Mouse (Mus musculus): ENCODE measurements around the gene Hsd17b12. TPM values are rescaled to one million over a fixed set of nuclear protein-coding genes. Genes with fewer than 3 reads are reported as not detected.

The Hsd17b12 gene
- polyA plus RNA-seq, 1 experiment = 9.7 TPM

DNA sequence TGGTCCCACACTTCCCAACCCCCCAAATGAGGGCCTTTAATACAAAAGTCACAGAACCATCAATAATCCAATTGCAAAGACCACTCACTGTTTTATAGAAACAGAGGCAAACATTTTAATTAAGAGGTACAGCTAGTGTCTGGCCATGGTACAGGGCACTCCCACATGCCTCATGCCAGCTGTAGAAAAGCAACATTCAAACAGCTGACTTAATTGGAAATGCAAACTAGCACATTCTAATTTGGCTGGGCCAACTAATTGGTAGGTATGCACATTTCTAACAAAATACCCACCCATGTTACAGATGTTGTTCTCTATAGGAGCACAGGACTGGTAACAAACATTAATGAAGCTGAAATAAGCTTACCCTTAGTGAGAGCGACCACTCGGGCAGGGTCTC lies 54.0 kb downstream of the Hsd17b12 start:
- TF ChIP-seq POLR2A (IDR thresholded peaks at IDR 0.05; ENCODE audit: low read depth, low read length) (no peak), CTCF (IDR thresholded peaks at IDR 0.05; ENCODE audit: extremely low read depth, insufficient read depth, insufficient read length, insufficient replicate concordance) (no peak)
- 97% methylated on average over 2 of the region's 2 CpGs for WGBS
- no peaks in the 10 kb centered on the region for H3K36me3 ChIP-seq (ENCODE audit: control insufficient read depth, insufficient read depth, low read length)

DNA sequence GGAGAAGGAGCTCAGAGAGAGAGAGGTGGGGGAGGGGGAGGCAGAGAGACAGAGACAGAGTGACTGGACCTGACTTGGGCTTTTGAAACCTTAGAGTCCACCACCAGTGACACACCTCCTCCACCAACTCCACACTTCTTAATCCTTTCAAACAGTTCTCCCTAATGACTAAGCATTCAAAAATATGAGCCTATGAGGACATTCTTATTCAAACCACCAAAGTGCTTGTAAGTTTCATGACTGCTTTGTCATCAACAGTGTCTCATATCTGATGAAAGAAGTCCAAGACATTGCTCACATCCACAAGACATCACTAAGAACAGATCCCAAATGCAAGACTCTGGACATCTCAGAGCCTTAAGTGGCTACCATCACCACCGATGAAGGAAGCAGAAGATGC lies 67.9 kb downstream of the Hsd17b12 start:
- H3K4me3 ChIP-seq (ENCODE audit: extremely low read depth, insufficient read depth, insufficient read length) = no peak overlapping the region
- no peak for DNase-seq (ENCODE audit: low read depth in 1 of 2, low spot score in 2 of 2)
- H3K27ac ChIP-seq (ENCODE audit: insufficient read depth, low read length) = no peak overlapping the region
- no peaks in the 10 kb centered on the region; the same call in 1 of the 2 replicates for H3K36me3 ChIP-seq (ENCODE audit: control insufficient read depth, insufficient read depth, low read length)
- no peaks in the 10 kb centered on the region for H3K27me3 ChIP-seq (ENCODE audit: control insufficient read depth, insufficient read depth, low read length)
- no peak for TF ChIP-seq POLR2A (IDR thresholded peaks at IDR 0.05; ENCODE audit: low read depth, low read length)
- TF ChIP-seq CTCF (IDR thresholded peaks at IDR 0.05; ENCODE audit: extremely low read depth, insufficient read depth, insufficient read length, insufficient replicate concordance) = no peak
- WGBS = 94% methylated on average over 1 of the region's 1 CpGs
- no peaks in the 10 kb centered on the region for H3K4me1 ChIP-seq (ENCODE audit: control insufficient read depth, insufficient read depth, insufficient read length)

More for the DNA sequence above, 54.0 kb downstream of the Hsd17b12 start:
- no peaks in the 10 kb centered on the region for H3K4me1 ChIP-seq (ENCODE audit: control insufficient read depth, insufficient read depth, insufficient read length)
- no peak for DNase-seq (ENCODE audit: low read depth in 1 of 2, low spot score in 2 of 2)
- no peak overlapping the region for H3K27ac ChIP-seq (ENCODE audit: insufficient read depth, low read length)
- H3K4me3 ChIP-seq (ENCODE audit: extremely low read depth, insufficient read depth, insufficient read length) = no peak overlapping the region
- no peaks in the 10 kb centered on the region for H3K27me3 ChIP-seq (ENCODE audit: control insufficient read depth, insufficient read depth, low read length)

DNA sequence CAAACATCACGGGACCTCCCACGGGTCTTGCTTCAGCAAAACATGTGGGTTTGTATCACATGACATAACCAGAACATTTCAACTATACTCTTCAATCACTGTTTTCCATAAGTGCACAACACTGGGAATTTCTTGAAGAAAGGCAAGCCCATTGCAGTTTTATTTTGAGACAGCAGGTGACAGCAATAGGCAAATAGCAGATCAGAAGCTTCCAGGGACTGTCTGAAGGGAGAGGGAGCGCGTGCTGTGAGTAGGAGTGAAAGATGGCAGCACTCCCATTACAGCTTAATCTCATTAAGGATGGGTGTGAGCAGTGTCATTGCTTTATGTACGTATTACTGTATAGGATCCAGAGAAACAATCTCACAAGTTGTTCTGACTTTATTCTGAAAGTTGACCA lies 88.3 kb downstream of the Hsd17b12 start:
- H3K36me3 ChIP-seq (ENCODE audit: control insufficient read depth, insufficient read depth, low read length) = peaks cover 2% of the 10 kb centered on the region; the same call in 1 of the 2 replicates
- WGBS = 91% methylated on average over 5 of the region's 5 CpGs
- TF ChIP-seq POLR2A (IDR thresholded peaks at IDR 0.05; ENCODE audit: low read depth, low read length) (no peak), CTCF (IDR thresholded peaks at IDR 0.05; ENCODE audit: extremely low read depth, insufficient read depth, insufficient read length, insufficient replicate concordance) (no peak)
- no peak overlapping the region for H3K4me3 ChIP-seq (ENCODE audit: extremely low read depth, insufficient read depth, insufficient read length)
- no peaks in the 10 kb centered on the region for H3K4me1 ChIP-seq (ENCODE audit: control insufficient read depth, insufficient read depth, insufficient read length)
- no peaks in the 10 kb centered on the region for H3K27me3 ChIP-seq (ENCODE audit: control insufficient read depth, insufficient read depth, low read length)
- H3K27ac ChIP-seq (ENCODE audit: insufficient read depth, low read length) = no peak overlapping the region
- DNase-seq (ENCODE audit: low read depth in 1 of 2, low spot score in 2 of 2) = no peak

DNA sequence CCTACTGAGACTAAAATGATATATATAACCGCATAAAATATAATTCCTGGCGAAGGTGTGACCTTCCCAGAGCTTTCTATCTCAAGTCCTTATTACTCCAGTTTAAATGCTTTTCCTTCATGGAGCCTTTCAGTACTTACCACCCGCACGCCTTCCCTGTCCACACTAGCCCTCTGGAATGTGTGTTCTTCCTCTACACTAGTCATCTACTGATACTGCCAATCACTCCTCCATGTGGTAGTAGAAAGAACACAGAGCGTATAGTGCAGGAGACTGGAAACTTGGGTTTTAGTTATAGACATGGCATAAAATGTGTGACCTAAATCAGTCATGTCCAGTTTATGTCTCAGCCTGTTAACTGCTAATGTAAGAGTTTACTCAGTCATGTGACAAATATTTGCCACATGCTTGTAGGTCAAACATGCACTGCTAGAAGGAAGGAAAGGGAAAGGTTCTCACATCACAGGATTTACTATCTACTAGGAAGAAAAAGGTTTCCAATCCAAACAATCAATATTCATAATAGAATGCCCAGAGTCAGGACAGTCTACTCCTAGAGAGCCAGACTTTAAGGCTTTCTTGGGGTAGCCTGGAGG lies 91.1 kb downstream of the Hsd17b12 start:
- Histone ChIP-seq H3K36me3 (ENCODE audit: control insufficient read depth, insufficient read depth, low read length) (peaks cover 2% of the 10 kb centered on the region; the same call in 1 of the 2 replicates), H3K27me3 (ENCODE audit: control insufficient read depth, insufficient read depth, low read length) (no peaks in the 10 kb centered on the region), H3K4me3 (ENCODE audit: extremely low read depth, insufficient read depth, insufficient read length) (no peak overlapping the region), H3K4me1 (ENCODE audit: control insufficient read depth, insufficient read depth, insufficient read length) (no peaks in the 10 kb centered on the region), H3K27ac (ENCODE audit: insufficient read depth, low read length) (no peak overlapping the region)
- TF ChIP-seq CTCF (IDR thresholded peaks at IDR 0.05; ENCODE audit: extremely low read depth, insufficient read depth, insufficient read length, insufficient replicate concordance) (no peak), POLR2A (IDR thresholded peaks at IDR 0.05; ENCODE audit: low read depth, low read length) (no peak)
- DNase-seq (ENCODE audit: low read depth in 1 of 2, low spot score in 2 of 2) = no peak
- 97% methylated on average over 5 of the region's 5 CpGs for WGBS

DNA sequence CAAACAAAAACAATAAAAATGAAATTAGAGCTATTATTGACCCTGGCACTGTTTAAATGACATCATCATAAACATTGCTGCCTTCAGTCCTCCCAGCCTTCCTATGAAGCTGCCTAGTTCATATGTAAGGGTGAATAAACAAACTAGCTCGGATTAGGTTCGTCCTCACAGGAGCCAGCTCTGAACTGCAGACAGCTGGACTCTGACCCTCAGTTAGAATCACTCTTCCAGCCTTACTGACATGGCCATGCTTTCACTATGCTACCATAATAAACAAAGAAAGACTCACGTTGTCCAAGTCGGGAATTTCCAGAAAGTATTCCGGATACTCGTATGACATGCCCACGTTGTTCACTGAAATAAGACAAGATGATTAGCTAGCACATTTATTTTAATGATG lies 91.6 kb downstream of the Hsd17b12 start:
- H3K27me3 ChIP-seq (ENCODE audit: control insufficient read depth, insufficient read depth, low read length) = no peaks in the 10 kb centered on the region
- no peak for TF ChIP-seq CTCF (IDR thresholded peaks at IDR 0.05; ENCODE audit: extremely low read depth, insufficient read depth, insufficient read length, insufficient replicate concordance)
- TF ChIP-seq POLR2A (IDR thresholded peaks at IDR 0.05; ENCODE audit: low read depth, low read length) = no peak
- no peak for DNase-seq (ENCODE audit: low read depth in 1 of 2, low spot score in 2 of 2)
- peaks cover 2% of the 10 kb centered on the region; the same call in 1 of the 2 replicates for H3K36me3 ChIP-seq (ENCODE audit: control insufficient read depth, insufficient read depth, low read length)
- H3K27ac ChIP-seq (ENCODE audit: insufficient read depth, low read length) = no peak overlapping the region
- H3K4me3 ChIP-seq (ENCODE audit: extremely low read depth, insufficient read depth, insufficient read length) = no peak overlapping the region
- 96% methylated on average over 7 of the region's 7 CpGs for WGBS
- H3K4me1 ChIP-seq (ENCODE audit: control insufficient read depth, insufficient read depth, insufficient read length) = no peaks in the 10 kb centered on the region

DNA sequence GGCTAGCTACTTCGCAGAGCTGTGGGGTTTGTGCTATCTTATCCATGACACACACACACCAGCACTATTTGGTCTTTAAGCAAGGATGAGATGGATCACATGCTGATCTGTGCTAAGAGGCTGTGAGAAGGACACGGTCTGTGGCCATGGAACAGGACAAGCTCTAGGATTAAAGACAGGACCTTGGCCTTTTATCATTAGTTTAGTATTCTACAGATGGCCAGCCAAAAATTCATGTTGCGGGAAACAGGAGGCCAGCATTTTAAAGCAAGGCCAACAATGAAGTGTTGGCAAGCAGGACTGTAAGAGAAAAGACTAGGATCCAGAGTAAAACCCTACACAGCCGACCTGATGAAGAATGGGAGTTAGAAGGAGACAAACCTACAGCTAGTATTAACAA lies 95.0 kb downstream of the Hsd17b12 start:
- Histone ChIP-seq H3K4me1 (ENCODE audit: control insufficient read depth, insufficient read depth, insufficient read length) (no peaks in the 10 kb centered on the region), H3K27me3 (ENCODE audit: control insufficient read depth, insufficient read depth, low read length) (no peaks in the 10 kb centered on the region), H3K27ac (ENCODE audit: insufficient read depth, low read length) (no peak overlapping the region), H3K4me3 (ENCODE audit: extremely low read depth, insufficient read depth, insufficient read length) (no peak overlapping the region), H3K36me3 (ENCODE audit: control insufficient read depth, insufficient read depth, low read length) (no peaks in the 10 kb centered on the region)
- WGBS = 92% methylated on average over 4 of the region's 4 CpGs
- no peak for TF ChIP-seq POLR2A (IDR thresholded peaks at IDR 0.05; ENCODE audit: low read depth, low read length)
- no peak for TF ChIP-seq CTCF (IDR thresholded peaks at IDR 0.05; ENCODE audit: extremely low read depth, insufficient read depth, insufficient read length, insufficient replicate concordance)
- no peak for DNase-seq (ENCODE audit: low read depth in 1 of 2, low spot score in 2 of 2)

DNA sequence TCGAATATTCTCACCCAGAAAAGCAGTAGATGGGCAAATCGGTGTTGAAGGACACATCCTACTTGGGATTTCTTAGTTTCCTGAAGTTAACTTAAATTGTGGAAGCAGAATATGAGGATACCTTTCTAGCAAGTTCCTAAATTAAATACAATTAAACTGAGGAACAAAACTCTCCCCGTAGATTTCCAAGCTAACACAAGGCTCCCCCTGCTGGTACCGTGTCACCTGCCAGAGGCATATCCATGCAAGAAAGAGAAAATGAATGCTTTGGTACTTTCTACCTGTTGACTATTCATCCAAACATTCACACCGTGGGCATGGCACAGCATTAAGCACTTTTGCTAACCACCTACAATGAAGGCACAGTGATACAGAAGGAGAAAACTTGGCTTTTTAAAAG lies 98.3 kb downstream of the Hsd17b12 start:
- no peak for DNase-seq (ENCODE audit: low read depth in 1 of 2, low spot score in 2 of 2)
- 81% methylated on average over 5 of the region's 5 CpGs for WGBS
- Histone ChIP-seq H3K4me1 (ENCODE audit: control insufficient read depth, insufficient read depth, insufficient read length) (no peaks in the 10 kb centered on the region), H3K4me3 (ENCODE audit: extremely low read depth, insufficient read depth, insufficient read length) (no peak overlapping the region), H3K27me3 (ENCODE audit: control insufficient read depth, insufficient read depth, low read length) (no peaks in the 10 kb centered on the region), H3K36me3 (ENCODE audit: control insufficient read depth, insufficient read depth, low read length) (no peaks in the 10 kb centered on the region), H3K27ac (ENCODE audit: insufficient read depth, low read length) (no peak overlapping the region)
- TF ChIP-seq CTCF (IDR thresholded peaks at IDR 0.05; ENCODE audit: extremely low read depth, insufficient read depth, insufficient read length, insufficient replicate concordance) = no peak
